Mouse (Mus musculus): ENCODE data around the gene Pacrg.

GRCm38 (mm10) chr17:10840148-10840707 is at the start of gene Pacrg, which contains the start of gene Prkn:
- TF ChIP-seq EP300 (optimal IDR thresholded peaks at IDR 0.05) = no peak
- TF ChIP-seq CTCF (IDR thresholded peaks at IDR 0.05; ENCODE audit: low read depth) = 0 out of 2 replicates have a peak, but pooled peaks have one; percentile 9

All from stomach, postnatal 0 days (tissue).